Mouse (Mus musculus) stomach, embryonic 15.5 days (tissue): Measurements from ENCODE around the gene H2-Q1. TPM values are rescaled to one million over a fixed set of nuclear protein-coding genes. Genes with fewer than 3 reads are reported as not detected.
"Not testable (repeated sequence)": the region's sequence is repeated elsewhere in the genome, so short reads cannot be mapped to it uniquely, and the experiment has no call there.

Experiments
- ATAC-seq: fragments of 200-750 bp; cut with Nextera tagmentation; 2 replicates; pipeline ENCODE4 v1.8.0; 2017; ENCODE audit warnings: low read depth, moderate number of reproducible peaks, moderate TSS enrichment; ENCODE audit not compliant: insufficient read depth, low FRiP score
- H3K27ac ChIP-seq: fragments of 300-500 bp; sonication (generic); 2 replicates; pipeline ENCODE4 v1.5.1; 2015; ENCODE audit warnings: mild to moderate bottlenecking, inconsistent platforms
- H3K27me3 ChIP-seq: fragments of 300-500 bp; sonication (generic); replicated peaks from 2 replicates; pipeline ENCODE4 v1.6.1; 2015; ENCODE audit warnings: inconsistent platforms
- H3K36me3 ChIP-seq: fragments of 300-500 bp; sonication (generic); 2 replicates; pipeline ENCODE4 v1.6.1; 2015; ENCODE audit warnings: inconsistent platforms
- H3K4me1 ChIP-seq: fragments of 300-500 bp; sonication (generic); 2 replicates; pipeline ENCODE4 v1.6.1; 2015; ENCODE audit warnings: inconsistent platforms
- H3K4me2 ChIP-seq: fragments of 300-500 bp; sonication (generic); 2 replicates; pipeline ENCODE4 v1.6.1; 2015; ENCODE audit warnings: mild to moderate bottlenecking, inconsistent platforms
- H3K4me3 ChIP-seq: fragments of 300-500 bp; sonication (generic); replicated peaks from 2 replicates; pipeline ENCODE4 v1.5.1; 2015; ENCODE audit warnings: inconsistent platforms
- H3K9ac ChIP-seq: fragments of 300-500 bp; sonication (generic); 2 replicates; pipeline ENCODE4 v1.6.1; 2015; ENCODE audit warnings: inconsistent platforms
- H3K9me3 ChIP-seq: fragments of 300-500 bp; sonication (generic); 2 replicates; pipeline ENCODE4 v1.6.1; 2016; ENCODE audit warnings: inconsistent platforms
- WGBS: fragments of 180-500 bp; shearing (Covaris S2); methylation state at CpG from one replicate; pipeline ENCODE4 v1.1.7; 2015; 5-methylcytosine and 5-hydroxymethylcytosine counted together
- polyA plus RNA-seq: library from polyadenylated mRNA; unstranded; fragments of >200 nt; fragmentation: Nextera tagmentation; extraction: Ambion mirVana; gene quantifications from 2 replicates; pipeline ENCODE4 v1.2.1, GENCODE M21; 2015

Gene H2-Q1
- polyA plus RNA-seq, 1 experiment from 2014 or later: 0.92 TPM

- not testable (repeated sequence) for H3K9ac ChIP-seq, H3K4me3 ChIP-seq, H3K27me3 ChIP-seq, H3K4me1 ChIP-seq, ATAC-seq, H3K9me3 ChIP-seq, H3K4me2 ChIP-seq, H3K36me3 ChIP-seq, H3K27ac ChIP-seq
- 35% methylated on average over 6 of the region's 6 CpGs for WGBS
Observed at GRCm38 (mm10) chr17:35353275-35353674, 33.1 kb downstream of the H2-Q1 start.

GRCm38 (mm10) chr17:35354071-35354470 lies 33.9 kb downstream of the H2-Q1 start:
- no peaks in the 10 kb centered on the region for H3K36me3 ChIP-seq
- no peak overlapping the region for H3K4me3 ChIP-seq
- peaks cover 1% of the 10 kb centered on the region; the same call in 1 of the 2 replicates for H3K27me3 ChIP-seq
- no peak for ATAC-seq
- no peaks in the 10 kb centered on the region for H3K9me3 ChIP-seq
- WGBS: 69% methylated on average over 2 of the region's 2 CpGs
- H3K4me1 ChIP-seq: peaks cover 3% of the 10 kb centered on the region
- no peak overlapping the region for H3K4me2 ChIP-seq
- H3K9ac ChIP-seq: no peak overlapping the region
- H3K27ac ChIP-seq: no peak overlapping the region

- Histone ChIP-seq H3K9me3 (no peaks in the 10 kb centered on the region), H3K27me3 (peaks cover 9% of the 10 kb centered on the region), H3K27ac (no peak overlapping the region), H3K4me1 (peaks cover 9% of the 10 kb centered on the region), H3K36me3 (no peaks in the 10 kb centered on the region), H3K4me2 (no peak overlapping the region), H3K4me3 (no peak overlapping the region), H3K9ac (no peak overlapping the region)
- no peak for ATAC-seq
- WGBS: 23% methylated on average over 1 of the region's 1 CpGs
Observed at GRCm38 (mm10) chr17:35357086-35357485, 36.9 kb downstream of the H2-Q1 start.

- peak overlapping the region; percentile 39 for H3K4me3 ChIP-seq
- H3K9me3 ChIP-seq: no peaks in the 10 kb centered on the region
- no peak for ATAC-seq
- 0 out of 2 replicates have a peak overlapping the region, but pooled peaks have one; percentile 6 for H3K9ac ChIP-seq
- peaks cover 9% of the 10 kb centered on the region for H3K27me3 ChIP-seq
- peaks cover 9% of the 10 kb centered on the region for H3K4me1 ChIP-seq
- peak overlapping the region; percentile 75 for H3K4me2 ChIP-seq
- no peaks in the 10 kb centered on the region for H3K36me3 ChIP-seq
- no peak overlapping the region for H3K27ac ChIP-seq
- 7% methylated on average over 38 of the region's 38 CpGs for WGBS
Observed at GRCm38 (mm10) chr17:35358763-35359469, 38.7 kb downstream of the H2-Q1 start.

GRCm38 (mm10) chr17:35359470-35359862 lies 39.3 kb downstream of the H2-Q1 start:
- Histone ChIP-seq H3K27ac (no peak overlapping the region), H3K27me3 (peaks cover 9% of the 10 kb centered on the region), H3K9me3 (no peaks in the 10 kb centered on the region), H3K36me3 (no peaks in the 10 kb centered on the region), H3K4me1 (peaks cover 9% of the 10 kb centered on the region), H3K4me3 (peak overlapping the region; percentile 39), H3K9ac (0 out of 2 replicates have a peak overlapping the region, but pooled peaks have one; percentile 6), H3K4me2 (peak overlapping the region; percentile 75)
- 18% methylated on average over 21 of the region's 21 CpGs for WGBS
- ATAC-seq: no peak

Other genes starting within 250 kb of the H2-Q1 start
- 9.4 and 16.8 TPM in 2 replicates for gene Ly6g6e, start 243.5 kb upstream of the H2-Q1 start, polyA plus RNA-seq
- 3.6 and 4.4 TPM in 2 replicates for gene Ly6g6d, start 242.3 kb upstream of the H2-Q1 start, polyA plus RNA-seq
- gene Ly6g6f, start 234.8 kb upstream of the H2-Q1 start, polyA plus RNA-seq: 0.15 and 0.41 TPM in 2 replicates
- gene Abhd16a, start 231.1 kb upstream of the H2-Q1 start, polyA plus RNA-seq: 92.0 and 97.8 TPM in 2 replicates
- not detected in 2 replicates for gene Ly6g5c, start 212.1 kb upstream of the H2-Q1 start, polyA plus RNA-seq
- 0.69 and 0.85 TPM in 2 replicates for gene Ly6g5b, start 205.0 kb upstream of the H2-Q1 start, polyA plus RNA-seq
- gene Gpank1, start 198.9 kb upstream of the H2-Q1 start, polyA plus RNA-seq: 17.4 and 19.1 TPM in 2 replicates
- gene Csnk2b, start 198.4 kb upstream of the H2-Q1 start, polyA plus RNA-seq: 251 and 262 TPM in 2 replicates
- 11.9 and 12.2 TPM in 2 replicates for gene D17H6S53E, start 194.0 kb upstream of the H2-Q1 start, polyA plus RNA-seq
- gene Apom, start 188.4 kb upstream of the H2-Q1 start, polyA plus RNA-seq: 21.2 and 47.5 TPM in 2 replicates
- gene Bag6, start 185.2 kb upstream of the H2-Q1 start, polyA plus RNA-seq: 42.2 and 48.0 TPM in 2 replicates
- gene Prrc2a, start 155.5 kb upstream of the H2-Q1 start, polyA plus RNA-seq: 148 and 172 TPM in 2 replicates
- 18.7 and 21.9 TPM in 2 replicates for gene Aif1, start 144.3 kb upstream of the H2-Q1 start, polyA plus RNA-seq
- 23.7 and 25.1 TPM in 2 replicates for gene Lst1, start 132.0 kb upstream of the H2-Q1 start, polyA plus RNA-seq
- 3.7 and 5.5 TPM in 2 replicates for gene Ltb, start 126.0 kb upstream of the H2-Q1 start, polyA plus RNA-seq
- gene Tnf, start 118.4 kb upstream of the H2-Q1 start, polyA plus RNA-seq: 0.18 and 0.28 TPM in 2 replicates
- 0.77 and 0.83 TPM in 2 replicates for gene Lta, start 115.1 kb upstream of the H2-Q1 start, polyA plus RNA-seq
- 0.86 TPM in 1 of 2 replicates, not detected in the other for gene Gm16181, start 99.6 kb upstream of the H2-Q1 start, polyA plus RNA-seq
- 5.1 and 5.9 TPM in 2 replicates for gene Atp6v1g2, start 86.7 kb upstream of the H2-Q1 start, polyA plus RNA-seq
- gene Nfkbil1, start 84.6 kb upstream of the H2-Q1 start, polyA plus RNA-seq: 12.5 and 14.1 TPM in 2 replicates
- gene Ddx39b, start 78.7 kb upstream of the H2-Q1 start, polyA plus RNA-seq: 361 and 392 TPM in 2 replicates
- gene H2-D1, start 57.7 kb upstream of the H2-Q1 start, polyA plus RNA-seq: 135 and 148 TPM in 2 replicates
- gene H2-Q2, start 21.8 kb downstream of the H2-Q1 start, polyA plus RNA-seq: 15.1 and 21.0 TPM in 2 replicates
- gene H2-Q4, start 59.2 kb downstream of the H2-Q1 start, polyA plus RNA-seq: 4.8 and 4.9 TPM in 2 replicates
- 1.3 and 1.7 TPM in 2 replicates for gene H2-Q6, start 104.4 kb downstream of the H2-Q1 start, polyA plus RNA-seq
- gene H2-Q7, start 118.8 kb downstream of the H2-Q1 start, polyA plus RNA-seq: 4.8 and 5.6 TPM in 2 replicates
- 16.3 and 29.3 TPM in 2 replicates for gene H2-Q10, start 149.7 kb downstream of the H2-Q1 start, polyA plus RNA-seq
- 0.13 TPM in 1 of 2 replicates, not detected in the other for gene Pou5f1, start 185.6 kb downstream of the H2-Q1 start, polyA plus RNA-seq
- gene Tcf19, start 196.4 kb downstream of the H2-Q1 start, polyA plus RNA-seq: 76.2 and 78.4 TPM in 2 replicates
- gene Cchcr1, start 196.7 kb downstream of the H2-Q1 start, polyA plus RNA-seq: 19.7 and 20.1 TPM in 2 replicates
- gene Psors1c2, start 212.8 kb downstream of the H2-Q1 start, polyA plus RNA-seq: 0.74 and 1.0 TPM in 2 replicates
- gene Cdsn, start 231.7 kb downstream of the H2-Q1 start, polyA plus RNA-seq: 0.31 and 2.1 TPM in 2 replicates
- gene 2300002M23Rik, start 247.0 kb downstream of the H2-Q1 start, polyA plus RNA-seq: 10.2 and 36.1 TPM in 2 replicates